Mouse (Mus musculus) CD4-positive, CD25-positive, alpha-beta regulatory T cell, adult 9 weeks (primary cell): Measurements from ENCODE around the gene Gm17581. TPM values are rescaled to one million over a fixed set of nuclear protein-coding genes. Genes with fewer than 3 reads are reported as not detected.

Source experiments
- polyA plus RNA-seq: library from polyadenylated mRNA; unstranded; fragments of 100-300 nt; shearing (Covaris generic); gene quantifications from one replicate; pipeline ENCODE4 v1.2.1, GENCODE M21; 2017

The Gm17581 gene
- not detected for polyA plus RNA-seq

DNA sequence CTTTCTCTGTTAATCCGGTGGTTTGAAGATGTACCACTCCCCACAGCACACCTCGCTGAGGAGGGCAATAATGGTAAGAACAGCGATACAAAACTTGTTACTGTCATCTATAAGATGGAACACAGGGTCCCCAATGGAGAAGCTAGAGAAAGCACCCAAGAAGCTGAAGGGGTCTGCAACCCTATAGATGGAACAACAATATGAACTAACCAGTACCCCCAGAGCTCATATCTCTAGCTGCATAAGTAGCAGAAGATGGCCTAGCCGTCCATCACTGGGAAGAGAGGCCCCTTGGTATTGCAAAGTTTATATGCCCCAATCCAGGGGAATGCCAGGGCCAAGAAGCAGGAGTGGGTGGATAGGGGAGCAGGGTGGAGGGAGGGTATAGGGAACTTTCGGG, at the start of gene Gm17581:
TSS of gene Gm17581 (minus strand) at position 101 of the 400 bp plus-strand sequence.

DNA sequence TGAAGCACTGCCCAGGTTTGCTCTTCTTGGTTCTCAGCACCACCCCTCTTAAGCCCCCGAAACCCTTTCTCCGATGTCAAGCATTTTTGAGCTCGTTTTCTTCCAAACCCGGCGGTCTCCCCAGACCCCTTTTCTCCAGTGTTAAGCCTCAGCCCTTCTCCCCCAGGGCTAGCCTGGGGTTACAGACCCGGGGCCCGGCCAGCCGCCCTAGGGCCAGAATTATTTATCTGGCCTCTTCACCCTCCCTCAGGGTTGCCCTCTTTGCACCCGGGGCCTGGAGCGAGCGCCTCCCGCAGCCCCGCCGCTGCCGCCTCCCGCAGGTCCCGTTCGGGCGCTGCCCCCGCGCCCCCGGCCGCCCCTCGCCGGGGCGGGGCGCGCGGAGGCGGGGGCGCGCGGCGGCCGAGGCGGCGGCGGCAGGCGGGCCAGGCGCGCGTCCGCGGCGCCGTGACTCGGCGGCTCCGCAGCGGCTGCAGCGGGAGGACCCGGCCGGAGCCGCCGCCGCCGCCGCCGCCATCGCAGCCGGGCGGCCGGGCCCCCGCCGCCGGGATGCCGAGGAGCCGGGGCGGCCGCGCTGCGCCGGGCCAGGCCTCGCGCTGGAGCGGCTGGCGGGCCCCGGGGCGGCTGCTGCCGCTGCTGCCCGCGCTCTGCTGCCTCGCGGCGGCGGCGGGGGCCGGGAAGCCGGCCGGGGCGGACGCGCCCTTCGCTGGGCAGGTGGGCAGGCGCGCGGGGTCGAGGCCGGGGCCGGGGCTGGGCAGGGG, 39.4 kb upstream of the Gm17581 start, which contains the start of gene Mmp24:
TSS of gene Mmp24 (plus strand) at position 416 of the 758 bp plus-strand sequence.

DNA sequence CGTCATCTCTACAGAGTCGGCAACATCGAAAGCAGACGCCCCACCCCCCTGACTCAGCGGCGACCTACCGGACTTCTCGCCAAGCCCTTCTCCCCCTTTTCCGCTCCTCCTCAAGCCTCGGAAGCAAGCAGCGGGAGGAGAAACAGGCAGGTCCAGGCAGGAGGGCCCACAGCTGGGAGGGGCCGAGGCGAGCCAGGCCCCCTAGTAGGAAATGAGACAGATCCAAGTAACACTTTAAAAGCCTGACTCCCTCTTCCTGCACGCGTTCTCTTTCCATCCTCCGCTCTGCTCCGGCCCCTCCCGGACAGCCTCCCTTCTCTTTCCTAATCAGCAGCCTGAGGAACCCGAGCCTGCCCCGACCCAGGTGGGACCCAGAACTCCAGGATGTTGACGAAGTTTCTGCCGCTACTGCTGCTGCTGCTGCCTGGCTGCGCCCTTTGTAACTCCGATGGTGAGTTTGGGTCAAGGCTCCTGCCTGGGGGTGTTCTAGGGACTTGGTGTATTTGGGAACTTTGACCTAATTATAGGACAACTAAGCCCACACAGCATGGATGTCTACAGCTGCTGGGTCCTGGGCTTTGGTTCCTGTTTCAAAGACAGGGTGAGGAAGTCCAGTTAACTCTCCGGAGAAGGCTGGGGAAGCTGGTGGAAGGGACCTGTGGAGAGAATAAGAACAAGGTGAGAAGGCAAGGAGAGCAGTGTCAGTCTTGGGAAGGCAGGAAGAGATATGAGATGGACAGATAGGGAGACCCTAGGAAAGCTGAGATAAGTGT, 15.5 kb upstream of the Gm17581 start, which contains the start of gene Procr:
TSS of gene Procr (plus strand) at position 104 of the 773 bp plus-strand sequence.

GRCm38 (mm10) chr2:155729158-155729645, 6.5 kb downstream of the Gm17581 start, which contains the start of gene Edem2:
Gene Edem2 (minus strand): TSS chr2:155729475.

GRCm38 (mm10) chr2:155691723-155692493, 43.8 kb downstream of the Gm17581 start, which contains the start of gene Trpc4ap:
Gene Trpc4ap (minus strand): TSS chr2:155692384.

Other genes with a start within 250 kb of the Gm17581 start
- gene Acss2, start 217.9 kb downstream of the Gm17581 start, polyA plus RNA-seq, result 37.0 TPM
- gene Ggt7, start 217.6 kb downstream of the Gm17581 start, polyA plus RNA-seq, result 19.8 TPM
- 19.4 TPM for gene Gss, start 143.1 kb downstream of the Gm17581 start, polyA plus RNA-seq
- 0.19 TPM for gene Myh7b, start 124.7 kb downstream of the Gm17581 start, polyA plus RNA-seq
- 70.5 TPM for gene Trpc4ap, start 43.5 kb downstream of the Gm17581 start, polyA plus RNA-seq
- 74.1 TPM for gene Edem2, start 6.4 kb downstream of the Gm17581 start, polyA plus RNA-seq
- not detected for gene Procr, start 15.3 kb upstream of the Gm17581 start, polyA plus RNA-seq
- gene Mmp24, start 39.5 kb upstream of the Gm17581 start, polyA plus RNA-seq, result 0.07 TPM
- 53.0 TPM for gene BC029722, start 83.6 kb upstream of the Gm17581 start, polyA plus RNA-seq
- 250 TPM for gene Eif6, start 91.1 kb upstream of the Gm17581 start, polyA plus RNA-seq
- gene Fam83c, start 99.0 kb upstream of the Gm17581 start, polyA plus RNA-seq, result not detected
- 52.5 TPM for gene Uqcc1, start 194.4 kb upstream of the Gm17581 start, polyA plus RNA-seq
- gene Gm15557, start 204.9 kb upstream of the Gm17581 start, polyA plus RNA-seq, result not detected
- gene Gdf5, start 209.5 kb upstream of the Gm17581 start, polyA plus RNA-seq, result not detected
- gene Cep250, start 220.6 kb upstream of the Gm17581 start, polyA plus RNA-seq, result 60.0 TPM